Mouse (Mus musculus) limb, embryonic 15.5 days (tissue): ENCODE data around the gene Slc16a10. TPM values are rescaled to one million over a fixed set of nuclear protein-coding genes. Genes with fewer than 3 reads are reported as not detected.

Source experiments
- ATAC-seq: fragments of 200-750 bp; cut with Nextera tagmentation; 2 replicates; pipeline ENCODE4 v1.8.0; 2017; ENCODE audit warnings: low read depth, moderate TSS enrichment; ENCODE audit not compliant: insufficient number of reproducible peaks, low FRiP score, low TSS enrichment
- H3K27ac ChIP-seq: fragments of 300-500 bp; sonication (generic); 2 replicates; pipeline ENCODE4 v1.5.1; 2015; ENCODE audit warnings: moderate library complexity, mild to moderate bottlenecking, inconsistent platforms
- H3K27me3 ChIP-seq: fragments of 300-500 bp; sonication (generic); 2 replicates; pipeline ENCODE4 v1.6.1; 2015; ENCODE audit warnings: inconsistent platforms
- H3K36me3 ChIP-seq: fragments of 300-500 bp; sonication (generic); 2 replicates; pipeline ENCODE4 v1.6.1; 2015; ENCODE audit warnings: inconsistent platforms
- H3K4me1 ChIP-seq: fragments of 300-500 bp; sonication (generic); 2 replicates; pipeline ENCODE4 v1.6.1; 2015; ENCODE audit warnings: inconsistent platforms
- H3K4me2 ChIP-seq: fragments of 300-500 bp; sonication (generic); 2 replicates; pipeline ENCODE4 v1.6.1; 2015; ENCODE audit warnings: mild to moderate bottlenecking, inconsistent platforms
- H3K4me3 ChIP-seq: fragments of 300-500 bp; sonication (generic); 2 replicates; pipeline ENCODE4 v1.5.1; 2015; ENCODE audit warnings: mild to moderate bottlenecking, inconsistent platforms
- H3K9ac ChIP-seq: fragments of 300-500 bp; sonication (generic); 2 replicates; pipeline ENCODE4 v1.6.1; 2015; ENCODE audit warnings: inconsistent platforms
- H3K9me3 ChIP-seq: fragments of 300-500 bp; sonication (generic); 2 replicates; pipeline ENCODE4 v1.6.1; 2016; ENCODE audit warnings: inconsistent platforms
- WGBS: fragments of 180-500 bp; shearing (Covaris S2); methylation state at CpG from one replicate; pipeline ENCODE4 v1.1.7; 2015; 5-methylcytosine and 5-hydroxymethylcytosine counted together
- polyA plus RNA-seq: library from polyadenylated mRNA; unstranded; fragments of >200 nt; fragmentation: Nextera tagmentation; extraction: Ambion mirVana; gene quantifications from 2 replicates; pipeline ENCODE4 v1.2.1, GENCODE M21; 2015

Slc16a10 gene
- polyA plus RNA-seq, 1 experiment from 2014 or later = 7.3 TPM

GRCm38 (mm10) chr10:40146451-40146850 lies 4.4 kb upstream of the Slc16a10 start:
- ATAC-seq = no peak
- H3K4me1 ChIP-seq = peaks cover 4% of the 10 kb centered on the region
- H3K36me3 ChIP-seq = no peaks in the 10 kb centered on the region
- no peak overlapping the region for H3K9ac ChIP-seq
- H3K4me2 ChIP-seq = no peak overlapping the region
- H3K27ac ChIP-seq = no peak overlapping the region
- H3K9me3 ChIP-seq = no peaks in the 10 kb centered on the region
- no peaks in the 10 kb centered on the region for H3K27me3 ChIP-seq
- H3K4me3 ChIP-seq = no peak overlapping the region
- WGBS = 27% methylated on average over 3 of the region's 3 CpGs

GRCm38 (mm10) chr10:40144815-40145214 lies 2.8 kb upstream of the Slc16a10 start:
- H3K4me2 ChIP-seq = no peak overlapping the region
- ATAC-seq = no peak
- no peaks in the 10 kb centered on the region for H3K9me3 ChIP-seq
- H3K9ac ChIP-seq = no peak overlapping the region
- peaks cover 6% of the 10 kb centered on the region for H3K4me1 ChIP-seq
- H3K4me3 ChIP-seq = no peak overlapping the region
- no peak overlapping the region for H3K27ac ChIP-seq
- H3K27me3 ChIP-seq = no peaks in the 10 kb centered on the region
- H3K36me3 ChIP-seq = no peaks in the 10 kb centered on the region
- 87% methylated on average over 1 of the region's 1 CpGs for WGBS

GRCm38 (mm10) chr10:40141016-40141851 lies 824 bp downstream of the Slc16a10 start:
- Histone ChIP-seq H3K9me3 (no peaks in the 10 kb centered on the region), H3K27me3 (no peaks in the 10 kb centered on the region), H3K36me3 (no peaks in the 10 kb centered on the region), H3K4me1 (peaks cover 6% of the 10 kb centered on the region), H3K27ac (no peak overlapping the region), H3K9ac (peak overlapping the region; percentile 68), H3K4me2 (peak overlapping the region; percentile 97), H3K4me3 (peak overlapping the region; percentile 61)
- WGBS = 19% methylated on average over 27 of the region's 27 CpGs
- ATAC-seq = no peak

GRCm38 (mm10) chr10:40139646-40140045 lies 2.4 kb downstream of the Slc16a10 start:
- no peak for ATAC-seq
- Histone ChIP-seq H3K4me2 (no peak overlapping the region), H3K36me3 (no peaks in the 10 kb centered on the region), H3K27ac (no peak overlapping the region), H3K27me3 (no peaks in the 10 kb centered on the region), H3K9me3 (no peaks in the 10 kb centered on the region), H3K4me3 (no peak overlapping the region), H3K9ac (no peak overlapping the region), H3K4me1 (peaks cover 6% of the 10 kb centered on the region)
- WGBS = 89% methylated on average over 4 of the region's 4 CpGs

GRCm38 (mm10) chr10:40135807-40136778 lies 6.0 kb downstream of the Slc16a10 start:
- ATAC-seq = no peak
- no peaks in the 10 kb centered on the region for H3K27me3 ChIP-seq

GRCm38 (mm10) chr10:40134906-40135305 lies 7.2 kb downstream of the Slc16a10 start:
- H3K4me3 ChIP-seq = no peak overlapping the region
- H3K27me3 ChIP-seq = no peaks in the 10 kb centered on the region
- H3K9ac ChIP-seq = no peak overlapping the region
- WGBS = 86% methylated on average over 6 of the region's 6 CpGs
- H3K27ac ChIP-seq = no peak overlapping the region
- no peaks in the 10 kb centered on the region for H3K36me3 ChIP-seq
- no peaks in the 10 kb centered on the region for H3K9me3 ChIP-seq
- no peak overlapping the region for H3K4me2 ChIP-seq
- no peaks in the 10 kb centered on the region for H3K4me1 ChIP-seq
- ATAC-seq = no peak

More at GRCm38 (mm10) chr10:40135807-40136778, 6.0 kb downstream of the Slc16a10 start:
- no peaks in the 10 kb centered on the region for H3K4me1 ChIP-seq
- H3K9me3 ChIP-seq = no peaks in the 10 kb centered on the region
- no peaks in the 10 kb centered on the region for H3K36me3 ChIP-seq
- WGBS = 71% methylated on average over 9 of the region's 9 CpGs
- H3K27ac ChIP-seq = no peak overlapping the region
- H3K4me3 ChIP-seq = no peak overlapping the region
- H3K9ac ChIP-seq = no peak overlapping the region
- H3K4me2 ChIP-seq = no peak overlapping the region

GRCm38 (mm10) chr10:40133636-40134035 lies 8.4 kb downstream of the Slc16a10 start:
- no peak overlapping the region for H3K4me2 ChIP-seq
- H3K4me1 ChIP-seq = no peaks in the 10 kb centered on the region
- ATAC-seq = no peak
- H3K36me3 ChIP-seq = no peaks in the 10 kb centered on the region
- no peaks in the 10 kb centered on the region for H3K9me3 ChIP-seq
- H3K9ac ChIP-seq = no peak overlapping the region
- no peaks in the 10 kb centered on the region for H3K27me3 ChIP-seq
- no peak overlapping the region for H3K27ac ChIP-seq
- H3K4me3 ChIP-seq = no peak overlapping the region
- WGBS = 79% methylated on average over 1 of the region's 1 CpGs

GRCm38 (mm10) chr10:40131690-40132418 lies 10.2 kb downstream of the Slc16a10 start:
- Histone ChIP-seq H3K4me2 (no peak overlapping the region), H3K9ac (no peak overlapping the region), H3K9me3 (no peaks in the 10 kb centered on the region), H3K4me3 (no peak overlapping the region), H3K36me3 (no peaks in the 10 kb centered on the region), H3K27ac (no peak overlapping the region), H3K27me3 (no peaks in the 10 kb centered on the region), H3K4me1 (no peaks in the 10 kb centered on the region)
- no peak for ATAC-seq
- WGBS = 84% methylated on average over 9 of the region's 9 CpGs

GRCm38 (mm10) chr10:40130126-40130525 lies 11.9 kb downstream of the Slc16a10 start:
- no peak overlapping the region for H3K4me3 ChIP-seq
- H3K27me3 ChIP-seq = no peaks in the 10 kb centered on the region
- 89% methylated on average over 1 of the region's 1 CpGs for WGBS
- no peak overlapping the region for H3K27ac ChIP-seq
- H3K4me1 ChIP-seq = no peaks in the 10 kb centered on the region
- no peaks in the 10 kb centered on the region for H3K9me3 ChIP-seq
- H3K36me3 ChIP-seq = no peaks in the 10 kb centered on the region
- ATAC-seq = no peak
- no peak overlapping the region for H3K4me2 ChIP-seq
- H3K9ac ChIP-seq = no peak overlapping the region

GRCm38 (mm10) chr10:40129134-40129533 lies 12.9 kb downstream of the Slc16a10 start:
- no peak for ATAC-seq
- H3K4me3 ChIP-seq = no peak overlapping the region
- H3K4me2 ChIP-seq = no peak overlapping the region
- no peaks in the 10 kb centered on the region for H3K36me3 ChIP-seq
- H3K27me3 ChIP-seq = no peaks in the 10 kb centered on the region
- no peaks in the 10 kb centered on the region for H3K4me1 ChIP-seq
- no peak overlapping the region for H3K9ac ChIP-seq
- H3K27ac ChIP-seq = no peak overlapping the region
- H3K9me3 ChIP-seq = no peaks in the 10 kb centered on the region

- Histone ChIP-seq H3K27me3 (no peaks in the 10 kb centered on the region), H3K4me1 (no peaks in the 10 kb centered on the region), H3K4me2 (no peak overlapping the region), H3K4me3 (no peak overlapping the region), H3K9me3 (no peaks in the 10 kb centered on the region), H3K9ac (no peak overlapping the region), H3K27ac (no peak overlapping the region), H3K36me3 (no peaks in the 10 kb centered on the region)
- 77% methylated on average over 7 of the region's 7 CpGs for WGBS
- no peak for ATAC-seq
These were observed 13.6 kb downstream of the Slc16a10 start for GRCm38 (mm10) chr10:40128497-40128896.
